Mouse (Mus musculus) frontal cortex, postnatal 25 days (tissue): Measurements from ENCODE around the gene Tmem51.

Source experiments
- DNase-seq, 2 experiments: peaks; one replicate each; pipeline ENCODE4 v3.0.0; 2022; ENCODE audit warnings: low spot score in 2 of 2

Gene Tmem51

DNA sequence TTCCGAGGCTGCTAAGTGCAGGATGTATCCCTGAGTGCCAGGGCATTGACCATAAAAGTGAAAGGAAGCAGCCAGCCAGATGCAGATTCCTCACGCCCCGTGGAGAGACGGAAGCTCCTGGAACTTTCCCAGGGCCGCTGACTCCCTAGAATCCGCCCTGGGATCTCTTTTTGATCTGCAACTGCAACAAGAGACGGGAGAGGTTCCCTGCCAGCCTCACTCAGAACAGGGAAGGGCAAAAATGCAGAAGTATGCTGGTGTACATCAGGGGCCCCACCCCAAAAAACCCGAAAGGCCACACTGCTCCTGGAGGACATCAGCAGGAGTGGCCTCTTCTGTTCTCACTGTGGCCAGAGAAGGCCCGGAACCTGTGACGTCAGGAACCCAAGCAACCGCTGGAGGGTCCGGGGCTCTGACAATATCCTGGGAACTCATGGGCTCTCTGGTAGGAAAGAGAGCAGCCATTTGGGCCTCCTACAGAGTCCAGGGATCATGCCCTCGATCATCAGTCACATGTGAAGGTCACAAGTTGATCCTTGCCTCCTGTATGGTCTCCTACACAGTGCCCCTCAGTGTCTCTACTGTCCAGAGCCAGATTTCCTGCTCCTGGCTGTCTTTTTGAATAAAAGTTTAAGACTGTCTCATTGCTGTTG, 2.3 kb downstream of the Tmem51 start:
- no peak for DNase-seq

DNA sequence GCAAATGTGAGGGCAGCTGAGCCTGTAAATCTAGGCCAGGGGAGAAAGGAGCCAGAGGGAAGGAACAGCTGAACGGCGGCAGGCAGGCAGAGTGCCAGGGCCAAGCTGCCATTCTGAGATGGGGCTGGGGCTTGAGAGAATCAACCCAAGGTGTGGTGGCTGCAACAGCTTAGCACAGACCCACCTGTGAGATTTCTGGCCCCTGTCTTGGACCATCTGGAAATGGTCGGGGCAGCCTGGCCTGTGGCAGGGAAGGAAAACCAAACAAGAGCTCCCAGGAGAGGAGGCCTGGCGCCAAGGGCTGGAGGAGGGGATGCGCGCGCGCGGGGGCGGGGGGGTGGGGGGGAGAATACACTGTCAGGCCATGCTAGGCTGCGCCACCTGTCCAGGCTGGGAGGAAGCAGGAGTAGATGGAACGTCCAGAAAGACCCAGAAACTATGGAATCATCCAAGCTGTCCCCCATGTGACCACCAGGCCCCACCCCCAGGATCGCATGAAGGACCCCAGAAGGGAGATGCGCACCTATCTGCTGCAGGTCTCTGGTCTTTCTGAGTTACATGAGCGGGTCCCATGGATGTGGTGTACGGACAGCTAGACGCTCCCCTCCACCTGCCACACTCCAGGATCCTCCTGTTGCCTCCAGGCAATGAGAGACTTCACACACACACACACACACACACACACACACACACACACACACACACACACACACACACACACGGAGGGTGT, 3.0 kb downstream of the Tmem51 start:
- no peak for DNase-seq

DNA sequence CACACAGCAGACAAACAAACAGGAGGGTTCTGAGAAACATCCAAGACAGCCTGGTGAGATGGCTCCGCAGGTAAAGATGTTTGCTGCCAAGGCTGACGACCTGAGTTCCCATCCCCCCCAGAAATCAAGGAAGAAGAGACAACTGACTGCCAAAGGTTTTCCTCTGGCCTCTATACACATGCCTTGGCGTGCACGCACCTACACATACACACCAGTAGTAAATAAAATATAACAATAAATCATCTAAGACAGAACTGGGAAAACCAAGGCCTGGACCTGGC, 3.7 kb downstream of the Tmem51 start:
- DNase-seq, result no peak

DNA sequence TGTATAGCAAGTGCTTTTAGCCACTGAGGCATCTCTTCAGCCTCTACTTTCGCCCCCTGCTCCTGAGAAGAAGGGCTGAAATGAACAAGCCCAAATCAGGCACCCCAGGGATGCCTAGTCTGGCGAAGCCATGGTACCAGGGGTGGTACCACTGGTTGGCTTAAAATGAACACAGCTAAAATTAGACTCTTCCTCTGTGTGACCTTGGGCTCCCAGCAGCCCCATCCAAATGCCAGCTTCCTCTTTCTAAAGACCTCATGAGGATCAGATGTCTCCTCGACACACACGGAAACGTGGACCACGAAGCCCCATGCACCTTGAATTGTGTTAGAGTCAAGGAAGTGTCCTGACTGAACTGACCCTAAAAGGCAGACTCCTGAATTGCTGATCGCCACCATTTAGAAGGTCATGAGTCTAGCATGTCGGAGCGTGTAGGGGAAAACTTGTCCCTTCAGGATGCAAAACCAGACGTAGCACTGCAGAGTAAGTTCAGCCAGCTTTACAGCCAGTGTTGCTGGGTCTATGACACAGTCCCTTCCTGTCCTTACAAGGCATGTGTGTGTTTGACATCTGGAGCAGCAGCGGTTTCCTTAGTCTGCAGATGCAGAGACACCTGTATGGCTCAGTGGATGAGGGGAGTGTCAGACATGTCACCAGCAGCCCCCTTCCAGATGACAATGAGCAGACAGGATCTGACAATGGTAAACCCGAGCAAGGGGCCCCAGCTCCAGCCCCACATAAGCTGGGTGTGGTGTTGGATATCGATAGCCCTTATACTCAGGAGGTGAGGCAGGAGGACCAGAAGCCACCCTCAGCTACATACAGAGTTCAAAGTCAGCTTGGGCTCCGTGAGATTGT, 4.2 kb downstream of the Tmem51 start:
- no peak for DNase-seq

DNA sequence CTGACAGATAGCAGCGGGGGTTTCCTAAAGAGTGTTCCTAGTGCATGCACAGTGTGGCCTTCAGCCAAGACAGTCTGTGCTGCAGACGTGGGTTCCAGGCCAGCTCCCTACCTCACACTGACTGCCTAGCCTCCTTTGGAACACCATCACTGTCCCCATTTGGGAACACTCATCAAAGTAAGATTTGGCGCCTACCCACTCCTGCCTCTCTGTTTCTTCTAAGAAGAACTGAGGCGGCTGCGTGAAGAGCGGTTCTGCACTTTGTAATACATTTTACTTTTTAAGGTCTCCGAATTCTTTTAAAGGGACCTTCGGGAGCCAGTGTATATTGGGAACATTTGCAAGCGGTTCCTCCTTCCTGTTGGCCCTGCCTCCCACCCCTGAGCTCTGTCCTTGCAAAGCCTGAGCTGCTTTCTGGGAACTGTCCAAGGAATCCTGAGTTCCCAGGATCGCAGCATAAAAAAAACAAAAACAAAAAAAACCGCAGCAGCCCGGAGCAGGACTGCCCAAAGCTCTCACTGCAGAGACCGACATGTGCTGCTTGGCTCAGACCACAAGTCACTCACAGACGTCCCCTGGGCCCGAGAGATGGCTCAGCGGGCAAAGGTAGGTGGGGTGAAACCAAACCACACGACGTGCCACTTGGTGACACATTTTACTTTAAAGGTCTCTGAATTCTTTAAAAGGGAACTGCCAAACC, 6.4 kb downstream of the Tmem51 start:
- peak in 1 of 2 experiments; percentile 20 for DNase-seq

DNA sequence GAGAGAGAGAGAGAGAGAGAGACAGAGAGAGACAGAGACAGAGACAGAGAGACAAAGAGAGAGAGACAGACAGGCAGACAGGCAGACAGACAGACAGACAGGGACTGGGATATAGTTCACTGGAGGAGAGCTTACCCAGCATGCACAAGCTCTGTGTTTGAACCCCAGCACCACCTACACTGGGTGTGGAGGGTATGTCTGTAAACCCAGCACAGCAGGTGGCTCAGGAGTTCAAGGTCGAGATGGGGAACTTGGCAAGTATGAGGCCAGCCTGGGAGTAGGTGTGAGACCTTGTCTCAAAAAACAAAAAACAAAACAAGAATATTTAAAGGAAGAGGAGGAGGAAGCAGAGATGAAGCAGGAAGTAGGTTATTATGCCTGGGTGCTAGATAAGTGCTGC, 7.2 kb downstream of the Tmem51 start:
- no peak for DNase-seq

DNA sequence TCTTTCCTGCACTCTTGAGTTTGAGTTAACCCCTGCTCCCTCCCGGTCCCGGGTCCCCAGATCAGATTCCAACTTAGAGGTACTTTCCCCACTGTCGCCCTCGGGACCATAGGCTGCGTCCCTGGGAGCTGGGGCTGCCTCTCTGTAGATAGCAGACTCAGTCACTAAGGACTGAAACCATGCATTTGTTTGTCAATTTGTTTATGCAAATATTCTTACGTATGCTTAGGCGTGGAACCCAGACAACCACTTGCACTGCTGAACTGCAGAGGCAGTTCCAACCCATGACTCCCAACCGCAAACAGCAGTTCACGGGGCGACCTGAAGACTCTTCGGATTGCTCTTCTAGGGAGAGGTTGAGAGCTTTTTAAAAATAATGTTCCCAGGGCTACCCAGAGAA, 8.2 kb downstream of the Tmem51 start:
- DNase-seq, result no peak

DNA sequence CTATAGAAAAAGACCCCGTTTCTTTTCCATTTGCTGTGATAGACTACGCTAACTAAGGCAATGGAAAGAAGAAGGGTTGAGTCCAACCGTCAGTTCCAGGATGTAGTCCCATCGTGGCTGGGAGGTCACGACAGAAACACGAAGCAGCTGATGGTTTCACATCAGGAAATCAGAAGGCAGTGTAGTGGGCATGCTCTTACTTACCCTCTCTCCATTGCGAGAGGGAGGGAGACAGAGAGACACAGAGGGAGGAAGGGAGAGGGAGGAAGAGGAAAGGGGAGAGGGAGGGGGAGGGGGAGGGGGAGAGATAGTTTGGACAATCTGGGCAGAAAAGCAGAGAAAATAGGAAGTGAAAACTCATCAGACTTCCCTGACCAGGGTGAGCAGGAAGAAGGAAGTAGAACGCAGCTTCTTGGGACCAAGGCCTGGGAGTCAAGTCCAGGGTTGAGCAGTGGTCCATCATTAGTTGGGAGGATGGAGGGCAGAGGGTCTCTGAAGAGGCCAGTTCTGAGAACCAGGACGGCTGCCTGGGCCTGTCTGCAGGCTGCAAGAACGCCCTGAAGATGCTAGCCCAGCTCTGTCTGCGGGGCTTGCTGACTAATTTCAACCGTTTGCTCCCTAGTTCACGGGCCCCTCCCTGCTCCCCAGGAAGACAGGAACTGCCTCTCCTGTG, 9.9 kb downstream of the Tmem51 start:
- DNase-seq, result no peak

DNA sequence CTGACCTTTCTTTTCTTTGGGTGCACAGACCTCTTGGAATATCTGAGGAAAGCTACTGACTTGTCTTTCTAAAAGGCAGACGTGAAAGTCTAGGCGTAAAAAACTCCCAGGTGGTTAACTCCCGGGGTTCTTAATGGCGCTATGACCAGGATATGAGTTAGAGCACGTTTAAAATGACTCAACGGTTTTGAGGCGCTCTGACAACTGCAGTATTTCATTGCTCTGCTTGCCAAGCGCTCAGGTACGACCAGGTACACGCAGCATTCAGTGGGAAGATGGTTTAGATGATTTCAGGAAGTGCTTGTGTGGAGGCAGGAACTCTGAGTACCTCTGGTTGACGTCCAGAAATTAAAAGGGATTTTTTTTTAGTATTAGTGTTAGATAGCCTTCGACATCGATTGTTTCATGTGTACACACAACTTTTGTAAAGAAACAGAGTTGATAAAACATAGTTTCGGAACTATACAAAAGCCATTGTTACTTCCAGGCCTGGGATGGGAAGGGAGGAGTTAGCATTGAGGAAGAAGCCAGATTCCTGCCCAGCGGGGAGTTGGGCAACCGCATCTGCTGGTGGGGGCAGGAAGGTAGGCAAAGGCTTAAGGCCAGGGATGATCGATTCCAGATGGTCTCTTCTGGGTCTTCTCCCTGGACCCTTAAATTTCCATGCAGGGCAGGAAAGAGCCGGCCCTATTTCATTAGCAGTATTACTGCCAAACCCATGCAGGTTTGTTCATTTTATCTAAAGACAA, 12.7 kb downstream of the Tmem51 start:
- no peak for DNase-seq

DNA sequence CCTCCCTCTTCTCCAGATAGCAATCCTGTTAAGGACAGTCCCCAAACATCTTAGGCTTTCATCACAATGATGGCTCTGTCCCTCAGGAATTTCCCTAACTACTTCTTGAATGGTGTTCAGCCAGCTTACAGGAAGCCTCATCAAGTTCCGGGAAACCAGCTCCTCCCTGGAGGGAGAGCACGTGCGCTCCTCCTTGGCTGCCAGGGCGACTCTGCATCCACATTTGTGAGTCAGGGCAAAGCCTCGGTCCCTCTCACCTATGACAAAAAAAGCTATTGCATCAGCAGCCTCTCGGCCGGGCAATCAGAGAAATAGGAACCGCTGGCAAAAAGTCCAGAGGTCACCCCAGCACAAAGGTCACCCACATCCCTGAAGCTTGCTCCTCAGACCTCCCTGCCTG, 13.3 kb downstream of the Tmem51 start:
- no peak for DNase-seq

DNA sequence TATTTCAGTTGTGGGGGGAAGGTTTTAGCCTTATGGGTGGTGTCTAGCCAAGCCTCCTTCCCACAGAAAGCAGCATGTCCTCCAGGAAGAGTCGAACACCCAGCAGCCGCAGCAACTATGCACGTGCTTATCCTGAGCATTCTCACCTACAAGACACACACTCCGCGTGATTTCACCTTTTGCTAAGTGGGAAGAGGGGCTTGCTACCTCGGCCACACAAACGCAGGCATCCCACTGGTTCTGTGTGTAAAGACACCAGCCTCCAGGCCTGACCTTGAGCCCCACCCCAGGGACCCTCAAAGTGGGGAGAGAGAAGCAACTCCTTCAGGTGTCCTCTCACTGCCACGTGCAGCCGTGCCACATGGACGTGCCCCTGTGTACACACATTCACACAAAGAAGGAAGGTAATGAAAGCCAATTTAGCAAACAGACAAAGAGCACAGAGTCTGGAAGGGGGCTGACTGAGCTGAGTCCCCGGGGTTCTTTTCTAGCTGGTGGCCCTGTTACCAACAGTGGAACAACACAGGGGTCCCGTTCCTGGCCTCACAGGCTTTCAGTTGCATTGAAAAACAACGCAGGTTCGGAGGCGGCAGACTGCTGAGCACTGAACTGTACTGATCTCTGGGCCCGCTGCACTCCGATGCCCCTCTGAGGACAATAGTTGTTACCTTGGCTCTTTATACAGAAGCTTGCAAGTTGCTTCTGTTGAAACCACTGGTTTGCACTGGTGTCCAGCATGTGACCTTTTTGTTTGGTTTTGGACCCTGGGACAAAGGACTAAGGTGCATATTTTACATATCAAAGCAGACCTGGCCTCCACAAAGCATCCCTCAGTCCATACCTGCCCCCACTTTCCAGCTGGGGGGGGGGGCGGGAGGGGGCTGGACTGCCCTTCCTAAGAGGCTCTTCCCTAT, 14.9 kb downstream of the Tmem51 start:
- DNase-seq, result no peak

DNA sequence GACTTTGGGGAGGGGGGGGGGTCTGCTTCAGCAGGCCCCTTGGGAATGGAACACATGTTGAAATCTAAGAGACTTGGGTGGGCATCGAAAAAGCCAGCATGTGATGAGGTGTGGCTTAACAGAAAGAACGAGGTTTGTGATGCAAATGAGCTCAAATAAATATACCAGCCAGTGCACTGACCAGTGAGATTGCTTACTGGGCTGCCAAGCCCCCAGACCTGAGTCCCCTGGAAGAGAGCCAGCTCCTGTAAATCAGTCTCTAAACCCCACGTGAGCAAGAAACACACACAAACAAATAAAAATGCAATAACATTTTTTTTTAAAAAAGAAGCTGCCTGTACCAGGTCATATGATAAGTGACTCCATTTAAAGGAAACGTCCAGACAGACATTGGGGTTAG, 17.5 kb downstream of the Tmem51 start:
- DNase-seq, result no peak

DNA sequence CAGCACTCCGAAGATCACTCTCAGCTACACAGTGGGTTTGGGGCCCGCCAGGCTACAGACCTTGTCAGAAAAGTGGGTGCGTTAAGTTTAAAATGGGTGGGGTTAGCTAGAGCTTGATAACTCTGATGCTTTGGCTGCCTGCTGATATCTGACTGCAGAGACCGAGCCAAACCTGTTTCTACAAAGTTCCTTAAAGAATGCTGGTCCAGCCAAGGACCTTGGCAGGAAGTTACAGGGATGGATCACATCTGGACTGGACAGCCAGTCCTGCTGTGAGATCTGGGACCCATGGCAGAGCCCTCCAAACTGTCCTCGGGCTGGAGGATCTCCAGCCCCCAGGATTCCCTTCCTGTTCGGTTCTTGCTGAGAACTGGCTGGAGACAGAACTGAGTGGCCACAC, 18.3 kb downstream of the Tmem51 start:
- no peak for DNase-seq

DNA sequence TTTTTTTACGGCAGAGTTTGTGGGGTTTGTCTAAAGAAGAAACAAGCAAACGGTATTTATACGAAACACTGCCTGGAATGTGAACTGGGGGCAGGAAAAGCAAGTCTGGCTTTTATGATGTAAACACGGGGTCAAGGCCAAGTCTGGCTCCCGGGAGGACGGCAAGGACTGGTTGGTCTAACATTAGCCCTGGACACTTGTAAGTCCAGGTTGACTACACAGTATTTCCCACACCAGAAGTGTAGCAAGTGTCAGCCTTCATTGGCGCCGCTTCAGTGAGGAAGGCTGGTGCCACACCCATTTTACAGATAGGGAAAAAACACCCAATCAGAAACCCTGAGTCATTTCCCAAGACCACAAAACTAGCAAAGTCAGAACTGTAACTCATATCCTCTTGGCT, 18.8 kb downstream of the Tmem51 start:
- no peak for DNase-seq

DNA sequence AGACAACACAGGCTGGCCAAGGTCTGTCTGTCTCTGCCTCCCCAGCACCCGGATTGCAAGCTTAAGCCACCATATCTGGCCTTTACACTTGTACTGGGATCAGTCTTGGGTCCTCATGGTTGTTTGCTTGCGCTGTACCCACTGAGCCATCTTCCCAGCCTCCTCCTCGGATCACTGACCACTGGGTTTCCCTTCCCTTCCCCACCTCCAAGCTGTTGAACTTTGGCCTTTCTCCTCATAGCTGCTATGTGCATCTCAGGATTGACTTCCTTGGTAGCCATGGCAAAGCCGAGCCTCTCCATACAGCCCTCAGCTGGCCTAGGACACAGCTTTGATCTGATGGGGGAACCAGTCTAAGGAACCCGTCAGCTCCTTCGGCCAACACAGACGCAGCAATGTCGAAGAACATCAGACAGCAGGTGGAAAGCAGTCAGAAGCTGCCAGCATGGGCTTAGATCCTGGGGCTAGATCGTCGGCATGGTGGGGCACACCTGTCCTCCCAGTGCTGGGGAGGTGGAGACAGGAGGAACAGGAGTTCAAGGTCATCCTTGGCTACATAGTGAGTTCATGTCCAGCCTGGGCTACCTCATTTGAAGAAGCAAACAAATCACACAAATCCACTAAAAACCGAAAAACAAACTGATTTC, 19.4 kb downstream of the Tmem51 start:
- no peak for DNase-seq

DNA sequence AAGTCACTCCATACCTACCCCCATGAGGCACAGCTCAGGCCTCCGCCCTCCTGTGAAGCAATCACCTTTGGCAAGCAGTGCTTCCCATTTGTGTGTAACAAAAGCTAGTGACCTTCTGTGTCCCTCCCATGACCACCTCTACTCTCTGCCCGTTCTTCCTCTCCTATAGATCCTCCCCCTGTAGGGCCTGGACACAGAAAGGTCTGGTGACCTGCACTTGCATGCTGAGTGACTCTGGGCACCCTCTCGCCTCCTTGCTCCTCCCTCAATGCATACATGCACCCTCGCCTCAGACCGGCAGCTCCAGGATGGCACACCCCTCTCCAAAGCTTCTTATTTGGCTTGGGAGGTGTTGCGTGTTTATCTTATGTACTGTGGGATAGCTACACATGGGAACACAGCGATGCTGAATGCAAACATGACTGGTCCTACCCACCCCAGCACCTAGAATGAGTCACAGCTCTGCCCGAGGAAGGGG, 21.0 kb downstream of the Tmem51 start:
- no peak for DNase-seq

DNA sequence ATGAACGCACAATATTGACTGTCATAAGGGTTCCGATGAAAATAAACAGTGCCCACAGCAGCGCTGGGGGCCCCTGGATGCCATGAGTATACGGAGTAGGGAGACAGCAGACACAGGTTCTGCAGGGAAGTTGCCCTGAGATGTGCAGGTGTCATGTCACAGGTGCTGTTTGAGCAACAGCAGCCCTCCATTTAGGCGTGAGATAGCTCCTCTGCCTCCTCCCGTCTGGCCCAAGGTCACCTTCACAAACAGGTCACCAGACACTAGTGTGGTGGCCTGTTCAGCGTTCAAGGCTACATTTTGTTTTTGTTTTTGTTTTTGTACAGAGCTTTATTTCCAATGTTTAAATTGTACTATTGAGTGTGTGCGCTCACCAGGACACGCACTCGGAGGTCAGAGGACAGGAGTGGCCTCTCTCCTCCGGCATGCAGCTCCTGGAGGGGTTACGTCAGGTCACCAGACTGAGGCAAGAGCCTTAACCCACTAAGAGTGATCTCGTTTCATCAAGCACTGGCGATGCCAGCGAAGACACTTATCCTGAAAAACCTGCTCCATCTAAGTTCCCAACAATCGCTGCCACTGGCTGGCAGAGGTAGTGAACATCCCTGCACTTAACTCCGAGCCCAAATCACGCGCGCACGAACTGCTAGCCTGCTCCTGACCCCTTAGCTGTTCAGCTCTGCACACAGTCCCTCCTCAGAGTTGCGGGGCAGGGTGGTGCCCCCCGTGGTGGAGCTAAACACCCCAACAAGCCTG, 22.4 kb downstream of the Tmem51 start:
- DNase-seq, result no peak
